Mouse (Mus musculus): ENCODE data around the gene Blnk.

Gene Blnk

DNA sequence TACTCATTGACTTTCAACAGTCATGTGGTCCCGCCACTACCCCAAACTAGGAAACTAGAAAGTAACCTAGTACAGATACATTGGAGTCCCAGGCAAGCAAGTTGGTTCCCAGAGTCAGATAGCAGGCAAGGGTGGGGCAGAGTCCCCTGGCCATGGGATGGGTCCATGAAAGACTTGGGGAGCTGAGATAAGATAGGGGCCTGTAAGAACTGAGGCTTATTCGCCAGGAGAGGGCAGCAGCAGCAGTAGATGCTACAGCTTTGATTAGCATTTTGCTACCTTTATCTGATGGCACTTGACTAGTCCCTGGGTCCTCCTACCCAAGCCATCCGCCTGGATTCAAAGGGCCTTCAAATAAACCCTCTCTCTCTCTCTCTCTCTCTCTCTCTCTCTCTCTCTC, 5.2 kb upstream of the Blnk start:
- DNase-seq (ENCODE audit: low spot score in 2 of 2) = no peak

DNA sequence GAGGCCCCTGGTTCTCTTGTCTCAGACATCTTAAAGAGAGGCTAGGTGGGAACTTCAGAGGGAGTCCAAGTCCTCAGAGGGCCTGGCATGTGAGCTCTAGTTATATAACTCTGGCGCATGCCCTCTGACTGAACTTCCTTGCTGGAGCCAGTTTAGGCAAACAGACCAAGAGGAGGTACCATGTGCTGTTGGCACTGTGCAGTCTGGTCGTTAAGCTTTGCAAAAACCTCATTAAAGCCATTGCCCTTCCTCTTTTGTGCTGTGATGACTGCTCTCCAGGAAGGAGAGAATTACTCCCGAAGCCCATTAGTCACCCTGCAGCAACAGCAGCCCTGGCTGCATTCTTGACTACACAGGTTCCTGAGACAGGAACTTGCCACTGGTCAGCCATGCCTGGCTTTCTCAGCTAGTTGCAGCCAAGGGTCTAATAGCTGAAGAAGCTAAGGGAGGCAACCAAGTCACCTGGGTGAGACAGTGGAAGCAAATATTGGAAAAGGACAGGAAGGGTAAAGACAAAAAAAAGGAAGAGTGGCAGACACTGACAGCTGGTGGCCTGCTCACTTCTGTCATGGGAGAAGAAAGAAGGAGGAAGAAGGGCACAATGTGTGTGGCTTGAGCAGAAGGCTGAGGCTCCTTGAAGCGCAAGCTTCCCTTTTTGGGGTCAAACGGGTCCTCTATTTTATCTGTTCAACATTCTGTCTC, 4.3 kb upstream of the Blnk start:
- no peak for DNase-seq (ENCODE audit: low spot score in 2 of 2)

DNA sequence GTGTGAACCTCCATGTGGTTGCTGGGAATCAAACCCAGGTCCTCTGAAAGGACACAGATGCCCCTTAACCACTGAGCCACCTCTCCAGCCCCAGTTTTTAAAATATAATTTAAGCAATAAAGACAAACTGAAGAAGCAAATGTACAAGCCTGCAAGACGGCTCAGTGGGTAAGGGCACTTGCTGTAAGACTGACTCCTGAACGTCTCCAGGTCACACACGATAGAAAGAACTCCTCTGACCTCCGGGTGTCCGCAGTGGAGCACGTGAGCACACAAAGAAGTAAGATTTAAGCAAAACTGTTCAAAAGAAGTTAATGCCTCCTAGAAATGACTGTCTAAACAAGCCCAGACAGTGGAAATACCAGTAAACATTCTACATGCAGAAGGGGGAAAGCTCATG, 2.4 kb upstream of the Blnk start:
- no peak for DNase-seq (ENCODE audit: low spot score in 2 of 2)

DNA sequence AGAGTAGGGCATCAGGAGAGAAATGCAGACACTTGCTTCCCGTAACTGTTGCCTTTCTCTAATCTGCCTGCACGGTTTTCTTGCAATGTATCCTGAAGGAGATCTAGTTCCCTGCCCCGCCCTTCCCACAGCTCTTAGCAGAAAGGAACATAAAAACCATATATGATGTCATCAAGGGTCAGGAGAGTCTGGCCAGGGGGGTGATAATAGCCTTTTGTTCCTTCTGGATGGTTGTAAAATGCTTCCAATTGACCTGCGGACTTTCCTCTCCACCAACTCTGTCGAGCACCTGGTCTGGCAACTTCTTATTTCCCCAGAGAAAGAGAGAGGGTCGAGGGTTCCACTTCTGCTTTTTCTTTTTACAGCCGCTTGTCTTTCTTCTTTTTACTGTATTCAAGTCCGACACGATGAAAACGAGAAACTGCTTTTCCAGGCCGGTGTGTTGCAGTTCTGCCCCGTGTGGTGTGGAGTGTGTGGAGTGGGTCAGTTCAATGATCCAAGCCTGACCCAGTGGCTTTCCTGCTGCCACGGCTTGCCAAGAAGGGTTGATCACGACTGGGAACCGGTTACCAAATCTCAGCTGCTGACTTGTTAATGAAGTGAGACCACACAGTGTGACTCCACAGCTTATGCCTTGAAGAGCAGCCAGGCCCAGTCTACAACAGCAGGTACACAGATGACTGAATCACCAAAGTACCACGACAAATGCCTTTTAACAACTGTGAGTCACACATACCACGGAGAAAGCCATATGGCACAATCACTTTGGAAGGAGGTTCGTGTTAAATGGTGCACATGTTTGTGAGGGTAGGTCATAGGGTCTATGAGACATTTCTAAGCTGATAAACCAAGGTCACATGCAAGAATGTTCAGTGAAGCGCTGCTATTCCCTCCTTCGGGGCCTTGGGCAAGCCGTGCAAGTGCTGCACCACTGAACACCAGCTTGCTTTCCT, 1.4 kb upstream of the Blnk start:
- no peak for DNase-seq (ENCODE audit: low spot score in 2 of 2)

DNA sequence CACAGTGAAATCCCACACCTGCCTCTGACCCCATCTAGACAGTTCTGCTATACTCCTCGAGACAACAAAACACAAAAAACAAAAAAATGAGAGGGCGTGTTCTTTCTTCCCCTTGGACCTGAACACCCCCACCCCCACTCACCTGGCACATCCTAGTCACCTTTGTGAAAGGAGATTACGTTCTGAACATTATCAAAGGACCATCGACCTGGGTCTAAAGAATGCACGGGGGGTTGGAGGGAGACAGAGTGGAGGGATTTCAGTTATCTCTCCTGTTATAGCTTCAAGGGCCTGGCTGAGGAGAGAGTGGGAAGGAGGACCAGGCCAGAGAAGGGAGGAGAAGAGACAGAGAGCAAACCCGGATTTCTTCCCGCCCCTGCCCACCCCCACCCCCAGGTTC, 576 bp upstream of the Blnk start:
- DNase-seq (ENCODE audit: low spot score in 2 of 2) = no peak

DNA sequence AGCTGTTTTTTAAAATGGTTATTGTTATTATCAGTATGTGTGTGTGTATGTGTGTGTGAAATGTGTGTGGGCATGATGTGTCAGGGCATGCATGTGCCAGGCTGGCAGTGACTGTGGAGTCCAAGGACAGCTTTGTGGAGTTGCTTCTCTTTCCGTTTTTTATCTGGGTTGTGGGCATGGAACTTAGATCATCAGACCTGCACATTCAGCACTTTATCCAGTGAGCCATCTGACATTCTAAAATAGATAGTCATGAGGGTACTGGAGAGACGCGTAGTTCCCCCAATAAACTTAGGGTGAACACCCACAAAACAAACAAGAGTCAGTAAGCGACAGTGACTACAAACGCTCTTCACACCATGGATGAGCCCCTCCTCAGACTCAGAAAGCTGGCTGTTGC, 979 bp downstream of the Blnk start:
- DNase-seq (ENCODE audit: low spot score in 2 of 2) = no peak

DNA sequence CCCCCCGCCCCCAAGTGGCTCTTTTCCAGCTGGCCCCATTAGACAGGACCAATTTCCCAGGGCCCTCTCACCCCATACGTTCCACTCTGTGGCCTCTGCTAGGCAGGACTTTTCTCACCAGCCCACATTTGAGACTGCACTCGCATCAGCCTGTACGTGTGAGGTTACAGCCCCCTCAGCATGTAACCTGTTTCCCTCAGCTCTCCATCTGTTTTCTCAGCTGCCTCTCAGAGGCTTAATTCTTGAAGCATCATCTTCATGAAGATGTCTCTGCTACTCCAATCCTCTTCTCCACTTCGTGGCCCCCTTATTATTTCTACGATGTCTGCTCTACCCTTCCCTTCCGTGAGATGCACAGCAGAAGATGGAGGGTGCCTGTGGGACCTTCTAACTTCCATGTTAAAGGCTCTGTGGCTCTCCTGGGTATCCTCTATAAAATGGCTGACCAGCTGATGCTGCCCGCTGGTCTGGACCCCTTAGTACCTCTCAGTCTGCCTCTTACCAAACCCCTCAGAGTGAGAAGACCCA, 1.8 kb downstream of the Blnk start:
- DNase-seq (ENCODE audit: low spot score in 2 of 2) = no peak

DNA sequence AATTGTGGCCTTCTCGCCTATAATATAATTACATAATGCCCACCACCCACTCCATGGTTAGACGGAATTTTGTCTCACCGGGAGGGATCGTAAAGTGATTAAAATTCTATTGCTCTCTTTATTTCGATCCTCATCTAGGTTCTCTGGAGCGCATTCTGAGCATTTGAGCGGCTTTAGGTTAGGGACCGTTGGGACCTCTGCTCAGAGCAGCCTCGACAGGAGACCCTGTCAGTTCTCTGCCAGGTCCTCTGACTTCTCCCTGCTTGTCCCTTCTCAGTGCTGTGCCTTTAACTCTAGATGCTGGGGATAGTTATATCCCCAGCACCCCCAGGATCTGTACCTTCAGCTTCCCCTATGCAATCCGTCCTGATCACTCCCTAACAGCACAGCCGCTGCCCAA, 2.2 kb downstream of the Blnk start:
- no peak for DNase-seq (ENCODE audit: low spot score in 2 of 2)

DNA sequence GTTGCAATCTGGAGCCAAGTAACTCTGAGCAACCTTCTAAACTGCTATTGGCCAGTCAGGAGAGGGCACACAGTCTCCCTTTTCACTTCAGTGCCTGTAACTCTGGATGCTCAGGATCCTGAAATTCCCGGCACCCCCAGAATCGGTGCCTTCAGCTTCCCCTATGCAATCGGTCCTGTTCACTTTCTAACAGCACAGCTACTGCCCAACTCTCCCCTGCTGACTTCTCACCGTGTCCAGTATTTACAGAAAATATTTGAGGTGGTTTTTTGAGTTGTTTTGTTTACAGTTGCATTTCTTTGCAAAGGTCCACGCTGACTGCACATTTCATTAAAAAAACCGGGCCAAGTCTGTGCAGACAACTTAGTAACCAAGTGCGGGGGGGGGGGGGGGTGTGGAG, 2.7 kb downstream of the Blnk start:
- no peak for DNase-seq (ENCODE audit: low spot score in 2 of 2)

DNA sequence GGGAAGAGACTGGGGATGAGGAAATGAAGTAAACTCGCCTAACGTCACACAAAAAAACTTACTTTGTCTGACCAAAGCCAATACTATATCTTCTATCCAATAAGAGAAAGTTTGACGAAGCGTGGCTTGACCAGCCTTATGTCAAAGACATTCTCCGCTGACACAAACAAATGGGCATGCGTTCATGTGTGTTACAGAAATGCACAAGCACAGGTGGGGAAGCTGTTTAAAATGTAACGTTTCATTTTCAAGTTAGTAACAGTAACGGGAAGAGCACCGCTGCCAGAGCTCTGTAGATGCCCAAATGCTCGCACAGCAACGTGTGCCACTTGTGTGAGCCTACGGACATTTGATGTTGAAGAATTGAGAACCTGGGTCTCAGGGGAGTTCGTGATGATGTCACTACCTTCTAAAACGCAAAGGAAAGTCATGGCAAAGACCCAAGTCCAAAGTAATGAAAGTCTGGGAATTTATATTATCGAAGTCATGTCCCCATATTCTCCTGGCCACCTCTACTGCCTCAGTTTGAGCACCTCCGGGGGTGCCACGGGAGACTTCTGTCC, 3.5 kb downstream of the Blnk start:
- no peak for DNase-seq (ENCODE audit: low spot score in 2 of 2)

DNA sequence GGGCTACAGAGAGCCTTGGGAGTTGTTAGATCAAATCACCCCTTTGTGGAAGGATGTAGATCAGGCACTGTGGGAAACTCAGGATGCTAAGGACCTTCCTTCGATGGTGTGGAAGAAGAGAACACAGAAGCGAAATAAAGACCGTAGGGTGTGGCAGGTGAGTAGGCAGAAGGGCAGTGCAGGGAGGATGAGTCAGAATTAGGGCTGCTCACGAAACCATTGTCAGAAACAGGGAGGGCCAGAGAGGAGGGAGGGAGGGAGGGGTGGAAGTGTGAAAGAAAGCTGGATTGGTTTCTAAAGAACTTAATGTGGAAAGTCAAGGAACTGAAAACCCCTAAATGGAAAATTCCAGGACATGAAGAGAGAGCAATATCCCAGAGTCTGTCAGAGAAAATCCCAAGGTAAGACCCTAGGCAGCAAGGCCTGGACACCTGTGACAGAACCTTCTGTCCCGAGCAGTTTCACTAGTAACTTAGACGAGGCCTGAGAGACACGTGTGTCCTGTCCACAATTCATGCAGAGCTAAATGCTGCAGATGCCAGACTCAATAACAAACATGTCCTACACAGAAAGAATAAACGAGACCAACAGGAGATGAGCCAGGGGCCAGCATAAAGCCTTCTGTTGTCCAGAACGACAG, 4.3 kb downstream of the Blnk start:
- no peak for DNase-seq (ENCODE audit: low spot score in 2 of 2)

DNA sequence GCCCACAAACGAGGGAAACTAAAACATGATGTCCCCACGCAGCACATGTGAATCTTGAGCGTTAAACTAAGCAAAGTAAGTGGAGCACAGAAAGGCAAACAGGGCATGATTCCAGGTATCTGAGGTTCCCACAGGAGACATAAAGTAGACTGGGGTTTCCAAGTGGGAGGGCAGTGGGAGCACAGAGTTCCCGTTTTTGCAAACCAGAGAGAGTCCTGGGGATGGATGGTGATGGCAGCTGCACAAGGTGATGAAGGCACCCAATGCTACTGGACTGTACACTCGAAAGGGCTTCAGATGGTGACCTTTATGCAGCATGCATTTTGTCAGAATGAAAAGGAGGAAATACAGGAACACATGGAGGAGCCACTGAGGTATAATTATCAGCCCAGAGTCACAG, 5.5 kb downstream of the Blnk start:
- DNase-seq (ENCODE audit: low spot score in 2 of 2) = no peak

DNA sequence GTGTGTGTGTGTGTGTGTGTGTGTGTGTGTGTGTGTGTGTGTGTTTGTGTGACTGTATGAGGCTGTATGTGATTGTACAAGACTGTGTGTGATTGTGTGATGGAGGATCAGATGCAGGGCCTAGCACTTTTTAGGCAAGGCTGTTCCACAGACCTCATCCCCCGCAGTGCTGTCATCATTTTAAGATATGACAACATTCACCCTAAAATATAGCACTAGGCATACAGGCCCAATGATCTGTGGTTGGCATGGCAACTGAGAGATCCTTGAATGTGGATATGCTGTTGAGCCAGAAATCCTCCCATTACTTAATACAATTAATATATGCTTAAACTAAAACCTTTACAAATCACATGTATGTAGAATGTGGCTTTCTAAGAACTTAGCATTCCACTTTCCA, 9.8 kb downstream of the Blnk start:
- no peak for DNase-seq (ENCODE audit: low spot score in 2 of 2)

DNA sequence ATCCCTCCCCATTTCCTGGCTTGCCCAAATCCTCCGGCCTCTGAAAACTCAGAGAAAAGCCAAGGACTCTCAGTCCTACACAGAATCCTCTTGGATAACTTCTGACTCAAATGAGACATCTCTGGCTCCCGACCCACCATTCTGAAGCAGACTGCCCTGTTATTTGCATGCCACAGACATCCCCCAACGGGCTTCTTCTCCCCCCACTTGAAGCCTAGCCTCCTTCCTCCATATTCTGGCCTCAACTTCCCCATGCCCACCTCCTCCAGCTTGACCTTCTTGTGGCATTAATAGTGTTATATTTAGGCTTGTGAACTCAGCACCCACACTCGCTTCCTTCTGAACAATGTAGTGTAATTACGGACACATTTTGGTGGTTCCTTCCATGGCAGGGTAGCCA, 13.7 kb downstream of the Blnk start:
- no peak for DNase-seq (ENCODE audit: low spot score in 2 of 2)

DNA sequence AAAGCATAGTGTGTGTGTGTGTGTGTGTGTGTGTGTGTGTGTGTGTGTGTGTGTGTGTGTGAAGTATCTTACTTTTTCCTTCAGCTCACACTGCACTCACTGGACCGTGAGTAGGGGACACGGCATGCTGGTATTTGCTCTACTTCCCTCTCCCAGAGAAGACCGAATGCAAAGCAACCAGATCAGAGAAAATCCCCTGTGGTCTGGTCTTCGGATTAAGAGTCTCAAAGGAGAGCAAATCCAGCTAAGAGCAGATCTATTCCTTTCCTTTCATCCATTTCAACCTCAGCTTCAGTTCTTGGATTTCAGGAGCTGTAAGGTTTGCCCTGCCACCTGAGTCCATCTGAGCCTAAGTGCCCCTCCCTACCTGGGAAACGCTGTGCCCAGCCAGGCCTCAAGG, 16.3 kb downstream of the Blnk start:
- no peak for DNase-seq (ENCODE audit: low spot score in 2 of 2)

DNA sequence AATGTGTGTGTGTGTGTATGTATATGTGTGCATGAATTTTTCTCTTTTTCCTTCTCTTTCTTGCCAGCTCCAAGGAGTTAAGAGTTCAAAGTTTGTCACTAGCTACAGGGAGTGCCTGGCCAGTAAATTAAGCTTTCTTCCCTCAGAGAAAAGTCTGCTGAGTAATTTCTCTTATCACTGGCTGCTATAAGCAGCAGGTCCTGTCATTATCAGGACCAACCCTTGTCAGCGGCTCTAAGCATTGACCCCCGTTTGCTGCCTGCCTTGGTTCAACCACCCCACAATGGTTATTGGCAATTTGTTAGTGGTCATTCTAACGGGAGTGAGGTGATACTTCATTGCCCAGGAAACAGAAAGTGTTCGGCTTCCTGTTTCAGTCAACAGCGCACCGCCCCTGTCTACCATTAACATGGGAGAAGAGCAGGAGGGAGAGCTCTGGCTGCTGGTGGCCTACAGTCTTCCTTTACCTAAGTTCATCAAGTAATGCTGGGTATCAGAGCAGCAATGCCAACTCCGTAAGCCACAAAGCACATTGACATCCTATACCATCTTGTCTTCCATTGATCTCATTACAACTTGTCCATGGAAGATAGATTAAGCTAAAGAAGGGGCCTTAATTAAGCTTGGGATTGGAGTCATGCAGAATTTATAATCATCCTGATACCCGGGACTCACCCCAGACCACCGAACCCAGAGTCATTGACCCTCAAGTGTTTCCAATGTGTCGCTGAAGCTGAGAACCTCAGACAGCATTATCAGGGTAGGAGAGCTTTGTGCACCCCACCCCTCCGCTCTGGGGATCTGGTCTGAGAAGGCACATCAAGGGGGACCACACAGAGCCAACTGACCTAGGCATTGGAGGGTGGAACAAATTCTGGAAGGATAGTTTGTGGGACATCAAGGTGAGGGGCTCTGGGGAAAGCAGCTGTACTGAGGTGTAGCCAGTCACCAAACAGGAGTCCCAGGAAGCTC, 17.1 kb downstream of the Blnk start:
- DNase-seq (ENCODE audit: low spot score in 2 of 2) = no peak

DNA sequence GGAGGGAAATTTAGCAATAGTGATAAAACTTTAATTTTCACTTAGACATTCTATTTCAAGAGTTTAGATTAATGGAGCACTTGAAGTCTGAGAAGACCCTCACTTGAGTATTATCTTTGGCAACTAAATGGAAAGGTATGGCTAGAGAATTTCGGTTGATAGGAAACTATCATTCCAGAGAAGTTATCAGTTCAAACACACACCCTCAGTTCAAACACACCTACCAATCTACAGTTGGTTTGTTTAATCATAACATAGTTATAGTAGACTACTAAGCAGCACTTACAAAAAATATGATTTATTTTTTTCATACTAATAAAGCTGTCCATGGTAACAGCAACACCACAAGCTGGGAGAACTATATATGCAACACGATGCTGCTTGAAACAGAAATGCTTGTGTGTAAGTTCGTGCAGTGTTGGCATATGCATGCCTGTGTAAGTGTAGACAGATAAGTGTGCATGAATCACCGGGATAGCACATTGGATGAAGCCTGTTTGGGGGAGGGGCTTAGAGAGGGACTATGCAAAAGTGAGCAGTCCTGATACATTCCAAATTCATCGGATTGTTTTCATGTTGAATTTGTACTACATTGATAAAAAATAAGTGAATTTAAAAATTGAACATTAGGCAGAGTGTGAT, 22.9 kb downstream of the Blnk start:
- DNase-seq (ENCODE audit: low spot score in 2 of 2) = no peak

DNA sequence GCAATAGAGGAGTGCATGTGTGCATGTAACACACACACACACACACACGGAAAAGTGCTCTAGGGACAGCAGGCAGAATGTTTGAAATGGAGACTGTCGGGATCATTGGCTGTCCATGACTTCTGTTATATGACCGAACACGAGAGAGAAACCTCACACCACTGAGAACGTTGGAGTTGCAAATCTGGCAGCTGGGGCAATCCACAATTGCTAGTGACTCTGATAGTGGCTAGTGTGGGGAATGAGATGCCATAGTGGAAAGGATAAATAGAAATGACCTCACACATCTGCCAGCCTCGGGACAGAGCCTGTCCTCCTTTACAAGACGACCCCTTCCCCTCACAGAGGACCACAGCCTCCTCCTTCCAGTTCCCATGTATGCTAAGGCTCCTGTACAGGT, 23.6 kb downstream of the Blnk start:
- no peak for DNase-seq (ENCODE audit: low spot score in 2 of 2)

DNA sequence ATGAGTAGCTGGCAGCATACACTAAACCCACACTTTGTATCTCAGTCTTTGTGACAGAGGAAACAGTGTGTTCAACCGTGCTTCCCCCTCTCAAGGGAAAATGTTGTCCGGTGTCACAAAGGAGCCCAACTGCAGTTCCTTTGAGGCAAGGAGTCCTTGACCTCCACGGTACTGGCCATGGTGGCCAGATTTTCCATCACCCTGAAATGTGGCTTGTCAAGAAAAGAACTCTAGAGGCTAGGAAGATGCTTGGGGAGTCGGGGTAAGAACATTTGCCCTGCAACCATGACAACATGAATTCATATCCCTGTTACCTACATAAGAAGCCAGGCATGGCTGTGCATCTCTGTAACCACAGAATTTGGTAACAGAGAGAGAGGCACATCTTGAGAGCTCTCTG, 24.0 kb downstream of the Blnk start:
- DNase-seq (ENCODE audit: low spot score in 2 of 2) = no peak
